Mouse (Mus musculus) kidney, adult 2 months (tissue): ENCODE results near the gene Gm6370. TPM values are rescaled to one million over a fixed set of nuclear protein-coding genes. Genes with fewer than 3 reads are reported as not detected.
"Not testable (repeated sequence)": the region's sequence is repeated elsewhere in the genome, so short reads cannot be mapped to it uniquely, and the experiment has no call there.

ENCODE experiments used
- DNase-seq: peaks from one replicate; pipeline ENCODE4 v3.0.0; 2021
- H3K27ac ChIP-seq: fragments of 200-500 bp; 2 replicates; pipeline ENCODE4 v1.5.1; 2012; ENCODE audit warnings: low read depth, low read length, control low read depth, inconsistent platforms; ENCODE audit not compliant: insufficient read depth
- H3K27me3 ChIP-seq: fragments of 200-500 bp; replicated peaks from 2 replicates; pipeline ENCODE4 v1.6.1; 2012; ENCODE audit warnings: mild to moderate bottlenecking, moderate library complexity, low read length, inconsistent platforms; ENCODE audit not compliant: control insufficient read depth, insufficient read depth
- H3K36me3 ChIP-seq: fragments of 200-500 bp; 2 replicates; pipeline ENCODE4 v1.6.1; 2012; ENCODE audit warnings: mild to moderate bottlenecking, moderate library complexity, low read length, inconsistent platforms; ENCODE audit not compliant: control insufficient read depth, insufficient read depth
- H3K4me1 ChIP-seq: fragments of 200-500 bp; 2 replicates; pipeline ENCODE4 v1.6.1; 2011; ENCODE audit warnings: low read length; ENCODE audit not compliant: control insufficient read depth, insufficient read depth
- H3K4me3 ChIP-seq: fragments of 200-500 bp; 2 replicates; pipeline ENCODE4 v1.5.1; 2011; ENCODE audit warnings: mild to moderate bottlenecking, low read depth, low read length, control low read depth; ENCODE audit not compliant: insufficient read depth
- CTCF ChIP-seq: fragments of 200-500 bp; conservative IDR thresholded peaks from 2 replicates; pipeline ENCODE4 v1.5.1; 2011; ENCODE audit warnings: low read depth, mild to moderate bottlenecking, control low read depth, low read length, moderate library complexity, mixed read lengths; ENCODE audit not compliant: insufficient read depth, insufficient read length
- POLR2A ChIP-seq: fragments of 200-500 bp; IDR thresholded peaks from one replicate; pipeline ENCODE4 v1.6.1; 2011; ENCODE audit warnings: low read depth, low read length, control low read depth
- WGBS: fragments of 180-500 bp; shearing (Covaris S2); methylation state at CpG from one replicate; pipeline ENCODE4 v1.1.7; 2018; 5-methylcytosine and 5-hydroxymethylcytosine counted together
- polyA plus RNA-seq: library from polyadenylated mRNA; depleted of rRNA; stranded (reverse); fragments of >200 nt; gene quantifications from 2 replicates; pipeline ENCODE4 v1.2.3, GENCODE M21; 2012; rRNA removed

Gm6370 gene
- not detected in 2 replicates for polyA plus RNA-seq

DNA sequence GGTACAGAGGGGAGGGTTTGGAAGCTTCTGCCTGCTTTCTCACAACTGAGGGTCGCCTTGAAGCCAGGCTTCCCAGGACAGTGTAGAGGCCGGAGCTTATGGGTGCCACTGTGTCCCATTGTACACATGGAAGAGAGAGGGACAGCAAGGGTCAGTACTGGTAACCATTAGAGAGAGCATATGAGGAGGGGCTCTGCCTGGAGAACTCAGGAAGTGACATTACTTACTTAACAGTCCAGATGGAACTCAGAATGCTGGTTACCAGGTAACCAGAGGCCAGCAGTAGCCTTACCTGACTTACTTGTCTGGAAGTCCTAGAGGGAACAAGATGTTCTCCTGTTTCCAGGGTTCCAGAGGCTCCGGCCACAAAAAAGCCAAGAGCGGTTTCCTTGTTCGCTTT lies at the start of gene Gm6370:
TSS of gene Gm6370 (plus strand) at position 301 of the 400 bp plus-strand sequence.
- not testable (repeated sequence) for H3K4me3 ChIP-seq, H3K4me1 ChIP-seq, H3K36me3 ChIP-seq, H3K27me3 ChIP-seq, DNase-seq, H3K27ac ChIP-seq
- WGBS, result no CpG with 5 or more reads among the region's 5 CpGs

DNA sequence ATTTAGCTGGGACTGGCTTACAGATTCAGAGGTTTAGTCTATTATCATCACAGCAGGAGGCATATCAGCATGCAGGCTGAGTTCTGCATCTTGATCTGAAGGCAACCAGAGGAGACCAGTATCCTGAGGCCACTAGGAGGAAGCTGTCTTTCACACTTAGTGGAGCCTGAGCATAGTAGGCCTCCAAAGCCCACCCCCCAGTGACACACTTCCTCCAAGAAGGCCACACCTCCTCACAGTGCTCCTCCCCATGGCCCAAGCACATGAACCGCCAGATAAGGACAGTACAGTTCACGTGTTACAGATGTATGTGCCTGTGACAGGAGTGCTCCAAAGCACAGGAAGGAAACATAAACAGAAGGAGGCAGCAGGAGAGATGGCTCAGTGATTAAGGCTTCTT lies 48.4 kb upstream of the Gm6370 start:
- 82% methylated on average over 2 of the region's 2 CpGs for WGBS
- Histone ChIP-seq H3K4me1 (no peaks in the 10 kb centered on the region), H3K4me3 (no peak overlapping the region), H3K36me3 (no peaks in the 10 kb centered on the region), H3K27ac (no peak overlapping the region), H3K27me3 (no peaks in the 10 kb centered on the region)
- no peak for TF ChIP-seq POLR2A
- no peak for TF ChIP-seq CTCF
- DNase-seq, result no peak

DNA sequence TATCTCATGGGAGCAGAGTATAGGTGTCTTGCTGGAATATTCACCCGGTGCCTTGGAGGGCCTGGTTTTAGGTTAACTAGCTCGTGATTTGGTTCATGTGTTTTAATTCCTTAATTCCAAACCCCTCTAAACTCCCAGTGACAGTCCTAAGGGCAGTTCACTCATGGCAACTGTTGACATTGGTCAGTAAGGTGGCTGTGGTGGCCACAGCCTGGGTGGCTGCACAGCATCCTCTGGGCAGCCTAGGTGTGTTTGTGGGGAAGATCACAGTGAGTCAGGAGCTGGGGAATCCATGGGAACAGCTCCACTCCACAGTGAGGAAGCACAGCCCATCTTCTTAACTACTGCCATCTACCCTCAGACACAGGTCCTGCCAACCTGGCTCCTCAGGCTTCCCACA lies 44.5 kb upstream of the Gm6370 start:
- peak; percentile 42 for DNase-seq
- TF ChIP-seq CTCF, result no peak
- H3K4me3 ChIP-seq, result no peak overlapping the region
- no peaks in the 10 kb centered on the region for H3K36me3 ChIP-seq
- WGBS, result 43% methylated on average over 2 of the region's 2 CpGs
- H3K27ac ChIP-seq, result no peak overlapping the region
- no peaks in the 10 kb centered on the region for H3K4me1 ChIP-seq
- no peaks in the 10 kb centered on the region for H3K27me3 ChIP-seq

DNA sequence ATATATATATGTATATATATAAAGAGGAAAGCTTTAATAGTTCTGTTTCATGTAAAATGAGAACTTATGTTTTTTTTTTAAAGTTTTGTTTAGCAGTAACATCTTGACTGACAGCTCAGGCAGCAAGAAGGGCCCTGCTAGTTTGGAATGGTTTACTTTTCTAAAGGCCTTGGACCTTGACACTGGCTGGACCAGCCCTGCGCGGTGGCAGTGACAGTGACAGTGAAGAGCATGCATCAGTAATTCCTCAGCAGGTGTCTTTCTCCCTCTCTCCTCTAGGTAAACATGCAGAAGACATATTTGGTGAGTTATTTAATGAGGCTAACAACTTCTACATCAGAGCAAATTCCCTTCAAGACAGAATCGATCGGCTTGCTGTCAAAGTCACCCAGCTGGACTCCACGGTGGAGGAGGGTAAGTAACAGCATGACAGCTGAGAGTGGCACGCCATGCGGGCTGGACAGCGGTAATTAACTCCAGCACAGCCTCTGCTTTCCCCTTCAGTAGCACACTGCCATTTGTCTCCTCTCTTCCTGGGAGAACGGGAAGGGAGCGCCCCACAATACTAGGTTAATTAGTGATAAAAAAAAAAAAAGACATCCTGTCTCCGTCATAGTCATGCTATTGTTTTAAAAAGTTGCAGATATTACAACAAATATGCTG lies 39.4 kb upstream of the Gm6370 start:
- peak; percentile 33 for DNase-seq
- Histone ChIP-seq H3K4me1 (no peaks in the 10 kb centered on the region), H3K27me3 (no peaks in the 10 kb centered on the region), H3K27ac (no peak overlapping the region; the same call in 1 of the 2 replicates), H3K36me3 (no peaks in the 10 kb centered on the region), H3K4me3 (no peak overlapping the region)
- TF ChIP-seq CTCF, result no peak
- no peak for TF ChIP-seq POLR2A
- 33% methylated on average over 11 of the region's 11 CpGs for WGBS

DNA sequence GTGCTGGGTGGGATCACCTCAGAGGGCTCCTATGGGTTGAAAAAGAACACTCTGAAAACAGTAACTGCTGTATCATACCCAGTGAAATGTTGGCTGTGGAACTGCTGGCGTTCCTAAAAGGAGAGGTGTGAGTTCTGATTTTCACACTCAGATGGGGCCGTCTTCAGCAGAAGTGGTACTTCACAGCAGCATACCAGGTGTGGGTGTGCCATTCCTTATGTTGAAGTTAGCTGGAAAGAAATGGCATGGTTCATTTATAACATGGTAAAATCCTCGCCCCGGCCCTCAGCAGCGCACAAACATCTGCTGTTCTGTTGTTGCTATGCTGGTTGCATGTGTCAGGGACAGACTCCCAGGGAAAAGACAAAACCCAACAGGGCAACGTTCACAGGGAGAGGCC lies 37.6 kb upstream of the Gm6370 start:
- 88% methylated on average over 6 of the region's 6 CpGs for WGBS
- DNase-seq, result no peak

DNA sequence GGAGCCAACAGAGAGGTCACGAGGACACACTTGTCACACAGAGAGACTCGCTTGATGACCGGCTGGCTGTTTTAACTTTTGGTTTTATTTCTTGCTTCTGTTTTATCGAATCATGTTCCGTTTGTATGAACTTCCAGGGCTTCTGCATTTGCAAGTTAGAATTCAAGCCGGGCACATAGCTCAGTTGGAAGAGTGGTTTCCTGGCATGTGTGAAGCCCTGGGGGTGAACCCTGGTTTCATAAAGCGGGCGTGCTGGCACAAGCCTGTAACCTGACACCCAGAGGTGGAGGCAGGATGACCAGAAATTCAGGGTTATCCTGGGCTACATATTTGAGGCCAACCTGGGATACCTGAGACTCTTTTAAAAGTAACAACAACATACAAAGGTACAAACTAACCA lies 29.6 kb upstream of the Gm6370 start:
- no peaks in the 10 kb centered on the region for H3K4me1 ChIP-seq
- 33% methylated on average over 8 of the region's 8 CpGs for WGBS
- peak; percentile 75 for DNase-seq

More for the DNA sequence above, 37.6 kb upstream of the Gm6370 start:
- TF ChIP-seq CTCF (no peak), POLR2A (no peak)
- Histone ChIP-seq H3K4me1 (no peaks in the 10 kb centered on the region), H3K36me3 (no peaks in the 10 kb centered on the region), H3K4me3 (no peak overlapping the region), H3K27ac (no peak overlapping the region), H3K27me3 (no peaks in the 10 kb centered on the region)

DNA sequence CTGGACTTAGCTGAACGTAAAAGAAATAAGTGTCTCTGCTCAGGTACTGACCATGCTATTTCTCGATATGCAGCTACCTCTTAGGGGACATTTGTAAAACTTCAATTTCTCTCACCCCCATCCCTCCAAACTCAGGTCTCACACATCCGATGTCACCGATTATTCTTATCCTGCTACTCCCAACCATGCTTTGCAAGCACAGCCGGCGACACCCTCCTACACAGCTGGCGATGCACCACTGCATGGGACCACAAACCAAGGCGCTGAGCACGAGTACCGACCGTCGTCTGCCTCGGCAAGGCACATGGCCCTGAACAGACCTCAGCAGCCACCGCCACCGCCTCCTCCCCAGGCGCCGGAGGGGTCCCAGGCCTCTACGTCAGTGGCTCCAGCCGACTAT lies 24.5 kb upstream of the Gm6370 start:
- TF ChIP-seq POLR2A (no peak), CTCF (no peak)
- no peaks in the 10 kb centered on the region for H3K36me3 ChIP-seq
- WGBS, result 85% methylated on average over 19 of the region's 19 CpGs
- H3K4me3 ChIP-seq, result no peak overlapping the region
- no peaks in the 10 kb centered on the region for H3K4me1 ChIP-seq
- no peak for DNase-seq
- no peaks in the 10 kb centered on the region for H3K27me3 ChIP-seq
- H3K27ac ChIP-seq, result no peak overlapping the region

More for the DNA sequence above, 29.6 kb upstream of the Gm6370 start:
- TF ChIP-seq POLR2A (no peak), CTCF (no peak)
- Histone ChIP-seq H3K4me3 (no peak overlapping the region), H3K27me3 (no peaks in the 10 kb centered on the region), H3K27ac (peak overlapping the region; percentile 63), H3K36me3 (no peaks in the 10 kb centered on the region)
